ENCODE assay signal across 22 mouse cellular contexts in the genomic region with DNA sequence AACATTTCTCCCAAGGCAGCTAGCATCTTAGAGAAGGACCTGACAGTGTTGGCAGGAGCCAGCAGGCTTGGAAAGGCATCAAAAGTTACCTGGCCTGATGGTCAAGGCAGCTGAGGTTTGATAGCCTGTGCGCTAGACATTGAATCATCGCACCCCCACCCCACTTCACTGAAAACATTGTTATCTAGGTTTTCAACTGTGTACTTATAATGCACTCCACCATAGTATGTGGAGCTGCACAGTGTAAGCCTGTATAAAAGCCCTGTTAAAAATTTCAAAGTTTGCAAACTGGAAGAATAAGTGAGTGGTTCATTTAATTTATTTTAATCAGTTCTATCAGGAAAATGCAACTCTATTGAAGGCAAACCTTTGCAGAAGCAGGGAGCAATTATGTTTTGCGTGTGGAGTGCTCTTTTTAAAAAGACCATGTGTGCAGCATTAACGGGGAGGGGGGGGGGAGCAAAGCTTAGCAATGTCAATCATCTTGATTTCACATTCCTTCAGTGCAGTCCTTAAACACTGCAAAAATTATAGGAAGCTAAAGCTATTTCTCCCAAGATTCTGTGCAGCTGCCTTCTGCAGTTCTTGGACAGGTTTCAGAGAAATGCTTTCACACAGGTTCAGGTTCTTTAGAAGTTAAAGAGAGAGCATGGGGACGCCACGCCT.
DNase-seq lines count a peak whose midpoint lies in the region; ATAC-seq and TF ChIP-seq lines count a peak whose summit lies in the region.
"Had no signal": no experiment of that assay in that cellular context is flagged by ENCODE, and none has a peak within 500 bp of the region (broad histone marks: within the 10 kb centered on the region; RNA-seq: fewer than 3 reads in every experiment).

No protein-coding gene starts in this region.

- no peak overlapping the region for H3K4me3 ChIP-seq in hindbrain, embryonic 13.5 days
- H3K4me3 ChIP-seq in hindbrain, embryonic 11.5 days (ENCODE audit: low read depth, low read length) = no peak overlapping the region
- H3K4me3 ChIP-seq in midbrain, embryonic 14.5 days (replicated peaks; ENCODE audit: low read depth, low read length) = no peak overlapping the region
- no peak overlapping the region for H3K4me3 ChIP-seq in midbrain, postnatal 0 days (ENCODE audit: low read depth, low read length)
- no peak overlapping the region for H3K4me3 ChIP-seq in embryonic facial prominence, embryonic 13.5 days
- no peak overlapping the region for H3K4me3 ChIP-seq in midbrain, embryonic 16.5 days (ENCODE audit: low read depth, low read length)
- H3K4me3 ChIP-seq: heart, embryonic 15.5 days; intestine, embryonic 15.5 days; neural tube, embryonic 15.5 days; stomach, embryonic 15.5 days had no signal

- H3K4me2 ChIP-seq in hindbrain, embryonic 13.5 days = no peak overlapping the region
- H3K4me2 ChIP-seq in hindbrain, embryonic 11.5 days (replicated peaks; ENCODE audit: low read depth, low read length) = no peak overlapping the region
- no peak overlapping the region for H3K4me2 ChIP-seq in midbrain, embryonic 14.5 days (ENCODE audit: low read length)
- H3K4me2 ChIP-seq in midbrain, postnatal 0 days (ENCODE audit: low read depth, low read length, poor library complexity, severe bottlenecking) = no peak overlapping the region
- H3K4me2 ChIP-seq in embryonic facial prominence, embryonic 13.5 days = no peak overlapping the region
- H3K4me2 ChIP-seq in midbrain, embryonic 16.5 days (ENCODE audit: low read length) = no peak overlapping the region
- H3K4me2 ChIP-seq: heart, embryonic 15.5 days; intestine, embryonic 15.5 days; neural tube, embryonic 15.5 days; stomach, embryonic 15.5 days had no signal

- 0 out of 2 replicates have a peak overlapping the region, but pooled peaks have one; percentile 35 for H3K27ac ChIP-seq in hindbrain, embryonic 13.5 days
- H3K27ac ChIP-seq in hindbrain, embryonic 11.5 days (ENCODE audit: low read depth, low read length) = no peak overlapping the region
- H3K27ac ChIP-seq in midbrain, embryonic 14.5 days (replicated peaks; ENCODE audit: low read depth, low read length) = 0 out of 2 replicates have a peak overlapping the region, but pooled peaks have one; percentile 41
- H3K27ac ChIP-seq in midbrain, postnatal 0 days (ENCODE audit: low read depth, low read length) = no peak overlapping the region
- H3K27ac ChIP-seq in embryonic facial prominence, embryonic 13.5 days = peak overlapping the region; percentile 62; the same call in 1 of the 2 replicates
- H3K27ac ChIP-seq in midbrain, embryonic 16.5 days (ENCODE audit: low read length) = peak overlapping the region; percentile 47; the same call in 1 of the 2 replicates
- H3K27ac ChIP-seq: heart, embryonic 15.5 days; intestine, embryonic 15.5 days; liver, embryonic 14.5 days; stomach, embryonic 15.5 days had no signal

- no peak for TF ChIP-seq CTCF in midbrain, postnatal 0 days (IDR thresholded peaks at IDR 0.05)

- no peak overlapping the region for H3K9ac ChIP-seq in hindbrain, embryonic 13.5 days
- H3K9ac ChIP-seq in hindbrain, embryonic 11.5 days (ENCODE audit: low read depth, low read length) = no peak overlapping the region
- no peak overlapping the region for H3K9ac ChIP-seq in midbrain, embryonic 14.5 days (replicated peaks; ENCODE audit: low read length)
- no peak overlapping the region for H3K9ac ChIP-seq in midbrain, postnatal 0 days (replicated peaks; ENCODE audit: low read length, poor library complexity, severe bottlenecking)
- H3K9ac ChIP-seq in embryonic facial prominence, embryonic 13.5 days = no peak overlapping the region
- H3K9ac ChIP-seq in midbrain, embryonic 16.5 days (ENCODE audit: low read depth, low read length) = no peak overlapping the region
- H3K9ac ChIP-seq: heart, embryonic 15.5 days; intestine, embryonic 15.5 days; liver, embryonic 14.5 days; neural tube, embryonic 15.5 days; stomach, embryonic 15.5 days had no signal

- ATAC-seq in hindbrain, embryonic 13.5 days (ENCODE audit: low FRiP score) = no peak
- ATAC-seq in hindbrain, embryonic 11.5 days (ENCODE audit: low FRiP score) = no peak
- no peak for ATAC-seq in midbrain, embryonic 14.5 days (ENCODE audit: low FRiP score, low TSS enrichment)
- no peak for ATAC-seq in midbrain, postnatal 0 days (ENCODE audit: low FRiP score)
- ATAC-seq in embryonic facial prominence, embryonic 13.5 days (ENCODE audit: insufficient number of reproducible peaks, insufficient read depth, low FRiP score, low TSS enrichment, low read depth) = no peak
- no peak for ATAC-seq in midbrain, embryonic 16.5 days
- ATAC-seq in erythroblast, adult 5-6 weeks (replicated peaks; ENCODE audit: low FRiP score, poor library complexity, severe bottlenecking) = no peak
- ATAC-seq: intestine, embryonic 15.5 days had no signal

- WGBS in hindbrain, embryonic 13.5 days = 80% methylated on average over 6 of the region's 6 CpGs
- WGBS in hindbrain, embryonic 11.5 days = 79% methylated on average over 6 of the region's 6 CpGs
- WGBS in midbrain, embryonic 14.5 days = 76% methylated on average over 6 of the region's 6 CpGs
- WGBS in midbrain, postnatal 0 days = 64% methylated on average over 6 of the region's 6 CpGs
- 46% methylated on average over 6 of the region's 6 CpGs for WGBS in embryonic facial prominence, embryonic 13.5 days
- 77% methylated on average over 6 of the region's 6 CpGs for whole genome bisulfite sequencing in midbrain, embryonic 16.5 days

- H3K27me3 ChIP-seq in hindbrain, embryonic 13.5 days = no peaks in the 10 kb centered on the region
- H3K27me3 ChIP-seq in hindbrain, embryonic 11.5 days (ENCODE audit: control insufficient read depth, insufficient read depth, low read length) = no peaks in the 10 kb centered on the region
- no peaks in the 10 kb centered on the region for H3K27me3 ChIP-seq in midbrain, embryonic 14.5 days (ENCODE audit: control insufficient read depth, insufficient read depth, low read length)
- no peaks in the 10 kb centered on the region for H3K27me3 ChIP-seq in midbrain, postnatal 0 days (ENCODE audit: insufficient read depth, low read length)
- no peaks in the 10 kb centered on the region for H3K27me3 ChIP-seq in embryonic facial prominence, embryonic 13.5 days
- H3K27me3 ChIP-seq in midbrain, embryonic 16.5 days (ENCODE audit: control insufficient read depth, insufficient read depth, low read depth, low read length) = no peaks in the 10 kb centered on the region
- H3K27me3 ChIP-seq: heart, embryonic 15.5 days; intestine, embryonic 15.5 days; neural tube, embryonic 15.5 days; stomach, embryonic 15.5 days had no signal

- peaks cover 37% of the 10 kb centered on the region for H3K4me1 ChIP-seq in hindbrain, embryonic 13.5 days (replicated peaks)
- H3K4me1 ChIP-seq in hindbrain, embryonic 11.5 days (replicated peaks; ENCODE audit: control insufficient read depth, insufficient read depth, low read length) = no peaks in the 10 kb centered on the region
- H3K4me1 ChIP-seq in midbrain, embryonic 14.5 days (ENCODE audit: control insufficient read depth, insufficient read depth, low read length) = peaks cover 37% of the 10 kb centered on the region
- H3K4me1 ChIP-seq in midbrain, postnatal 0 days (ENCODE audit: insufficient read depth, low read length) = no peaks in the 10 kb centered on the region; the same call in none of the 2 replicates
- peaks cover 31% of the 10 kb centered on the region for H3K4me1 ChIP-seq in embryonic facial prominence, embryonic 13.5 days
- peaks cover 32% of the 10 kb centered on the region for H3K4me1 ChIP-seq in midbrain, embryonic 16.5 days (ENCODE audit: control insufficient read depth, insufficient read depth, low read length)
- H3K4me1 ChIP-seq: heart, embryonic 15.5 days; intestine, embryonic 15.5 days; stomach, embryonic 15.5 days had no signal

- no peak for DNase-seq in hindbrain, embryonic 11.5 days (ENCODE audit: low spot score)
- no peak for DNase-seq in midbrain, embryonic 14.5 days
- no peak for DNase-seq in midbrain, postnatal 0 days (ENCODE audit: low spot score)
- DNase-seq in layer of hippocampus, postnatal 10 days (ENCODE audit: low spot score in 2 of 2) = no peak
- DNase-seq: adrenal gland, adult 2 months; cerebellum, adult 9-11 months; gastrocnemius, postnatal 25 days; heart, postnatal 4 days; kidney, adult 9 months; kidney, postnatal 36 days; layer of hippocampus, adult 9-11 months; right cerebral cortex, postnatal 25 days; thymus, adult 2 months had no signal

- no peaks in the 10 kb centered on the region for H3K36me3 ChIP-seq in hindbrain, embryonic 13.5 days
- no peaks in the 10 kb centered on the region for H3K36me3 ChIP-seq in hindbrain, embryonic 11.5 days (ENCODE audit: control insufficient read depth, insufficient read depth, low read length)
- H3K36me3 ChIP-seq in midbrain, embryonic 14.5 days (ENCODE audit: control insufficient read depth, insufficient read depth, low read length) = no peaks in the 10 kb centered on the region
- H3K36me3 ChIP-seq in midbrain, postnatal 0 days (ENCODE audit: insufficient read depth, low read length) = no peaks in the 10 kb centered on the region
- H3K36me3 ChIP-seq in embryonic facial prominence, embryonic 13.5 days = no peaks in the 10 kb centered on the region
- H3K36me3 ChIP-seq in midbrain, embryonic 16.5 days (ENCODE audit: control insufficient read depth, insufficient read depth, low read length) = no peaks in the 10 kb centered on the region
- H3K36me3 ChIP-seq: heart, embryonic 15.5 days; intestine, embryonic 15.5 days; neural tube, embryonic 15.5 days; stomach, embryonic 15.5 days had no signal

- H3K9me3 ChIP-seq in hindbrain, embryonic 13.5 days = no peaks in the 10 kb centered on the region
- no peaks in the 10 kb centered on the region for H3K9me3 ChIP-seq in hindbrain, embryonic 11.5 days (ENCODE audit: control insufficient read depth, low read length)
- no peaks in the 10 kb centered on the region for H3K9me3 ChIP-seq in midbrain, embryonic 14.5 days (ENCODE audit: control insufficient read depth, low read length)
- no peaks in the 10 kb centered on the region for H3K9me3 ChIP-seq in midbrain, postnatal 0 days (ENCODE audit: low read length)
- H3K9me3 ChIP-seq in embryonic facial prominence, embryonic 13.5 days = 0 out of 2 replicates have a peak, but pooled peaks cover 4% of the 10 kb centered on the region
- no peaks in the 10 kb centered on the region for H3K9me3 ChIP-seq in midbrain, embryonic 16.5 days (replicated peaks; ENCODE audit: control insufficient read depth, low read length, poor library complexity, severe bottlenecking)
- H3K9me3 ChIP-seq: heart, embryonic 15.5 days; intestine, embryonic 15.5 days; neural tube, embryonic 15.5 days; stomach, embryonic 15.5 days had no signal

Comparison
In these comparisons a context has a peak if more than half of its experiments do, and no peak if none do; other contexts are left out.
1. H3K27ac ChIP-seq: peak in hindbrain, embryonic 13.5 days (single experiment), midbrain, embryonic 14.5 days (single experiment), embryonic facial prominence, embryonic 13.5 days (single experiment) and midbrain, embryonic 16.5 days (single experiment); none in hindbrain, embryonic 11.5 days (single experiment) and midbrain, postnatal 0 days (single experiment).